Mouse (Mus musculus) kidney, adult 8-10 months (tissue): ENCODE measurements around the gene Plcd3.

ENCODE experiments used
- DNase-seq, 2 experiments: peaks; one replicate each; pipeline ENCODE4 v3.0.0; 2022

Plcd3 gene

DNA sequence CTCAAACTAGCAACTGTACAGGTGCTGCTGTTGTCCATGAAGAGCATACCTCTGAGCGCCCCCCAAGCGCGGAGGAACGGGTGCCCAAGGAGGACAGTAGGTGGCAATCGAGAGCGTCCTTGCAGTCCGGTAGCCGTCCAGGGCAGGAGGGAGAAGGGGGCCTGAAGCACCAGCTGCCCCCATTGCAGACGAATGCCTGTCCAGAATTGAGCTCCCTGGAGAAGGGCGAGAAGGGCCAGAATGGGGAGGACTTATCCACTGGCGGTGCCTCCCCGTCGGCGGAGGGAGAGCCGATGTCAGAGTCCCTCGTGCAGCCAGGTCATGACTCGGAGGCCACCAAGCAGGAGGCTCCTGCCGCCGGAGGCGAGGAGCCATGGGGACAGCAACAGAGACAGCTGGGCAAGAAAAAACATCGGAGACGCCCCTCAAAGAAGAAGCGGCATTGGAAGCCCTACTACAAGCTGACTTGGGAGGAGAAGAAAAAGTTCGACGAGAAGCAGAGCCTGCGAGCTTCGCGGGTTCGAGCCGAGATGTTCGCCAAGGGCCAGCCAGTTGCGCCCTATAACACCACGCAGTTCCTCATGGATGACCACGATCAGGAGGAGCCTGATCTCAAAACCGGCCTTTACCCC, 15.6 kb upstream of the Plcd3 start:
- peak; percentile 72 to 78 for DNase-seq

- DNase-seq = peak; percentile 99 to 100
Observed at GRCm38 (mm10) chr11:103116008-103116818, 14.8 kb upstream of the Plcd3 start, which contains the start of gene Hexim1. Gene Hexim1 (plus strand): TSS chr11:103116231.

GRCm38 (mm10) chr11:103115163-103116007, 13.9 kb upstream of the Plcd3 start:
- DNase-seq = peak; percentile 86 to 90

DNA sequence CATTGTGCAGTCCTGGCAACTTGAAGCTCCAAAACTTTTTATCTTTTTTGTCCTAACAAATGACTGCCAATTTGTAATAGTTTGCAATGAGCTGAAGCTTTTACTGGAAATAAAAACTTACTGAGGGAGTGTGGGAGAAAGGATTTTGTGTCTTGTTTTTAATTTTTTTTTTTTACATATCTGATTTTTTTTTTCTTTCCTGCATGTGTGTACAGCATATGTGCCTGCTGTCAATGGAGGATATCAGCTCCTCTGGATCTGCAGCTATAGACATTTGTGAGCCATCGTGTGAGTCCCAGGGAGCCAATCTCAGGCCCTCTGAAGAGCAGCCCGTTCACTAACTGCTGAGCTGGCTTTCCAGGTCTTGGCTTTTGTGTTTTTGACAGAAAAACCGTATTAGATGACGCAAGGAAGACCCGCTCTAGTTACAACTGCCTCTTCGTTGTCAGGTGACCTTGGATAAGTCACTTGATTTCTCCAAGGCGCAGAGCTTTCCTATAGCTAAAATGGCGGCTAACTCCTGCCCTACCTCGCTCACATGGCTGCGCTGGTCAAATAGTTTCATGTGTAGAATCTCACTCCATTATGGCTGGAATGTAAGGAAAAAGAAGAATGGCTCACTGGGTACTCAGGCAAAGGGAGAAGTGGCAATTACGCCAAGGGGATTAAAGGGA, 12.9 kb upstream of the Plcd3 start:
- peak in 1 of 2 experiments; percentile 38 for DNase-seq

GRCm38 (mm10) chr11:103113771-103114170, 12.3 kb upstream of the Plcd3 start:
- no peak for DNase-seq

DNA sequence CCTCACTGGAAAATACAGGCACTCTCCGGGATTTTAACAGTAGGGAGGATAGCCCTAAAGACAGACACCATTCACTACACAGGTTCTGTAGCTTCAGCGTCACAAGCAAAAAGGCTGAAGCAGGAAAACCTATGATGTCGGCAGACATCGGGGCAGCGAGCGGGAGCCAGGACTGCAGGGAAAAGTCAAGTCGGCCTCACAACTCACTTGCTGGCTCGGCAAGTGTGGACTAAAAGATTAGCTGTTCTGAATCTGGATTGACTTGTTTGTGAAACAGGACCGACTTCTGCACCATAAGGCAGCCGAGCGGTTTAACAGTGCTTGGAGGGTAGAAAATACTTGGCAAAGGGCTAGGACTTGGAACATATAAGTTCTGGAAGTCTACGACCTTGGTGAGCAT, 11.5 kb upstream of the Plcd3 start:
- DNase-seq = no peak

DNA sequence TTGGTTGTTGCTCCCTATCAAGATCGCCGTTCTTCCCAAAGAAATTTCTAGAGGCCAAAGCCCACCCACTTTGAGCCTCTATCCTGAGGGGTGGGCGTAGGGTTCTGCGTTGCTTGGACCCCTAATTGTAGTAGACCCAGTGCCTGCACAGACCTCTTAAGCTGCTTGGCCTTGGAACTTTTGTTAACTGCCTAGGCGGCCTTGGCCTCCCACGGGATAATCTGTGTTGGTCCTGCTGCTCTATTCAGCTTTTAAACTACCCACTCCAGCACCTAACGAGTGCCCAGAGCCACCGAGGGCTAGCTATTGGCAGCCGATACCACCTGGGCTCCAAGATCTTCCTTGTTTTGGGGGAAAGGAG, 11.1 kb upstream of the Plcd3 start:
- DNase-seq = no peak

GRCm38 (mm10) chr11:103111881-103112551, 10.6 kb upstream of the Plcd3 start:
- DNase-seq = peak; percentile 91 to 93

DNA sequence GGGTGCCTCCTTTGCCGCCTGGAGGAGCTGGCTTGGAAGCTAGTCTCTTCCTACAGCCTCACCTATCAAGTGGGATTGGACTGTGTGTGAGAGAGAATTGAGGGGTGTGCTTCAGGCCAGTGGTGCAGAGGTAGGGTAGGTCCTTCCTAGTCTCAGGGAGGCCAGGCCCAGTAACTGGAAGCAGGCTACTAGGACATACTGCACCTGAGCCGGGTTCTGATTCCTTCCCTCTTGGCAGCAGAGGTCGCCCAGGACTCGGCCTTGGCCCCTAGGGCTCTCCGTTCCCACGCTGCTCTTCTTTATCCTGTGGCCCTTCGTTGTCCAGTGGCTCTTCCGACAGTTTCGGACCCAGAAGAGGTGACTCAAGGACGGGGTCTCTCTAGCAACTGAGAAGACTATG, 9.8 kb upstream of the Plcd3 start:
- peak in 1 of 2 experiments; percentile 49 for DNase-seq

GRCm38 (mm10) chr11:103106386-103106785, 4.9 kb upstream of the Plcd3 start:
- DNase-seq = peak in 1 of 2 experiments; percentile 41

- no peak for DNase-seq
Observed at GRCm38 (mm10) chr11:103105810-103106209, 4.4 kb upstream of the Plcd3 start.

DNA sequence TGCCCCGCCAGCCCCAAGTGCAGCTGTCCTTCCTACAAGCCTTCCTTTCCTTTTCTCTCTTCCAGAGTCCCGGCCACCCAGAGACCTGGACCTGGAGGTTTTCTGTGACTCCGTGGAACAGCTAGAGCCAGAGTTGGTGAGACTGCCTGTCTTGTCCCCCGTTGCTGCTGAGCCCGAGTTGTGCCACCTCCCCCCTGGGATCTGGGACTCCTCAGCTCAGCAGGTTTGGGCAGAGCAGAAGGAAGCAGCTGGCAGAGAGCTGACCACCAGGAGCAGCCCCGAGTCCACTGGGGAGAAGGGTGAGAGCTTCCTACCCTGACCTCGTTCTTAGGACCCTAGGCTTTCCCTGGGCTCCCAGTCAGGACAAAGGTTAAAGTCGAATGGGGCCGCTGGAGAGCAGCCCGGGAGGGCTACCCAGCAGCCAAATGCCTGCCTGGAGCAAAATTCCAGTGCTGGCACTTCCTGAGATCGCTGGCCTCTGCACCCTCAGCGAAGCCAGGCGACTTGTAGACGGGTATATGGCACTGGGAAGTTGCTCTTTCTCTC, 3.8 kb upstream of the Plcd3 start:
- DNase-seq = peak; percentile 88 to 89

DNA sequence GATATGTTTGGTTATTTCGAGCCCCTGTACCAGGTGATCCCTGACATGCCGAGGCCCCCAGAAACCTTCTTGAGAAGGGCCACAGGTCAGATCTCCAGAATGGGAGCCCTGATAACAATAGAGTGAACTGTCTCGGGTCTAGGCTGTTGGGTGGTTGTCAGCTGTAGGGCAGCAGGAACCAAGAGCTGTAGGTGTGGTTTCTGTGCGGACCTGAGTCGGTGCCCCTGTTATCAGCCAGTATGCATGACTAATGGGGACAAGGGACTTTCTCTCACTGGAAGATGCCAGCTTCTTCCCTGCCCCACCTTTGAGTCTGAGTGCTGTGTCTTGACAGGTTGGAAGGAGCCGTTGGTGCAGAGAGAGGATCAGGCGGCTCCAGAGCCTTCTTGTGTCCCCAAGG, 3.0 kb upstream of the Plcd3 start:
- no peak for DNase-seq

- DNase-seq = peak; percentile 59 to 62
Observed at GRCm38 (mm10) chr11:103103621-103104020, 2.2 kb upstream of the Plcd3 start.

GRCm38 (mm10) chr11:103102725-103103349, 1.4 kb upstream of the Plcd3 start:
- DNase-seq = peak; percentile 97 to 98

DNA sequence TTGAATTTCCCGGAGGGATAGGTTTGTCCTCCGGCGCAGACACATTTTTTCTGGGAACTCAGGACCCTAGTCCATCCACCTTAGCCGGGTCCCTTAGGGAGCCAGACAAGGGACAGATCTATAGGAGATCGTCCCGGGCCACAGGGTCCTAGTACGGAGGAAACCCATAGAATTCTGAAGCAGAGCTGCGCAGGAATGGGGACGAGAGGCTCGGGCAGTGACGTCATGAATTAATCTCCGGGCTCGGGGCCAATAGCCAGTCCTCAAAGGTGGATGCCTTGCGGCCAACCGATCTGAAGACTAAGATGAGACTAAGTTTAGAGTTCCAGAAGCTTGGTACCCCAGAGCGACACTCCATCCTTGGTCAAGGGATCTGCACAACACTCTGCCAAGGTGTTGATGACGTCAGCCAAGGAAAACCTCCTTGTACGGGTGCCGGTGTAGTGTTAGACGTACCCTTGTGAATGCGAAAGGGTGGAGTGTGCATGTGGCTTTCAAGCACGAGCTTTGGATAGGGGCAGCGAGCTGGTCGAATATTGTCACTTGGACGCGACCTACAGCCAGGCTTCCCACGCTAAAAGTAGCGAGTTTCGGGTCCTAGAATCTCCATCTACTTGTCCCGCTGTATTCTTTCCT, 526 bp upstream of the Plcd3 start:
- peak; percentile 72 to 86 for DNase-seq

DNA sequence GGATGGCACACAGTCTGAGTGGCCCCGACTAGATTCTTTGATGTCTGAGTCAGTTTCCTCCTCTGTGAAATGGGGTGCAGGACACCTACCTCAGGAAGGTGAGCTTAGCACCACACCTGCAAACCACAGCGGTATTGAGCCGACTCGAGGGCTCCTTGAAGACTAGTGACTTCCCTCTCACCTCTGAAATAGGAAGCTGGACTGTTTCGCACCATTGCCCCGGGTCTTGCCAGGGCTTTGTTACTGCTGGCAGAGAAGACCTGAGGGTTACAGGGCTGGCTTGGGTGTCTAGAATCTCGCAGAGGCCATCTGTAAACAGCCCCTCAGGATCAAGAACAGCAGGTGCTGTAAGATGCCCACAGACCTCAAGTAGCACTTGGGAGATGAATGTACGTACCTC, 1.1 kb downstream of the Plcd3 start:
- DNase-seq = peak in 1 of 2 experiments; percentile 32

DNA sequence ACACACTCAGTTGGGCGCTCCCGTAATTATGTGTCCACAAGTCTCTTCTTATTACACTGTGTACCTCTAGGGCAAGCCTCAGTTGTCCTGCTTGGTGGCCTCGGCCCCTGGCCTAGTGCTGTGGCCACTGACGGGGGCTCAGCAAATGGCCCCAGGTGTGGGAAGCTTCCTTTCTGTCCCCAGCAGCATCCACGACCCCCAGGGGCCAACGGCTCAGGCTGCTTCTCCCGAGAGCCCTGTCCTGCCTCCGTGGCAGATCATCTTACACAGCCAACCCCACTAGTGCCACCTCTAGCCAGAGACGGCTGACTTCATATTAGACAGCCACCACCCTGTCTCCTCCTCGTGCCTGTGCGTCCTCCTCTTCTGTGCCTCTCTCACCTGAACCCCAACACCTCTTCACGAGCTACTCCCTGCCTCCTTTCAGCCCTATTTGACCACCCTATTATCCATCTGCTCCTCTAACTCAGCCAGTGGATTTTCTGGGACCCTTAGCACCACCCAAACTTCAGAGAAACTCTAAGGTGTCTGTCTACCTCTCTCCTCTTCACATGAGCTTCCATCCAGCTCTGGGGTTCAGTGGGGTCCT, 2.0 kb downstream of the Plcd3 start:
- DNase-seq = no peak

- no peak for DNase-seq
Observed at GRCm38 (mm10) chr11:103098531-103099190, 2.8 kb downstream of the Plcd3 start.
